Mouse (Mus musculus) limb, embryonic 10.5 days (tissue): ENCODE data around the gene Olfr374. TPM values are rescaled to one million over a fixed set of nuclear protein-coding genes. Genes with fewer than 3 reads are reported as not detected.

ENCODE experiments used
- DNase-seq: peaks from one replicate; pipeline ENCODE4 v3.0.0-alpha.2; 2017; ENCODE audit warnings: low spot score
- H3K27ac ChIP-seq: fragments of 300-500 bp; sonication (generic); 2 replicates; pipeline ENCODE4 v1.5.1; 2016; ENCODE audit warnings: mild to moderate bottlenecking
- H3K27me3 ChIP-seq: fragments of 300-500 bp; sonication (generic); 2 replicates; pipeline ENCODE4 v1.6.1; 2016; ENCODE audit warnings: low read depth, mild to moderate bottlenecking; ENCODE audit not compliant: poor library complexity, severe bottlenecking
- H3K36me3 ChIP-seq: fragments of 300-500 bp; sonication (generic); 2 replicates; pipeline ENCODE4 v1.6.1; 2016; ENCODE audit warnings: mild to moderate bottlenecking, moderate library complexity
- H3K4me1 ChIP-seq: fragments of 300-500 bp; sonication (generic); 2 replicates; pipeline ENCODE4 v1.6.1; 2016
- H3K4me3 ChIP-seq: fragments of 300-500 bp; sonication (generic); 2 replicates; pipeline ENCODE4 v1.5.1; 2016; ENCODE audit warnings: mild to moderate bottlenecking, moderate library complexity
- H3K9me3 ChIP-seq: fragments of 300-500 bp; sonication (generic); replicated peaks from 2 replicates; pipeline ENCODE4 v1.6.1; 2016; ENCODE audit warnings: mild to moderate bottlenecking
- WGBS: fragments of 180-500 bp; shearing (Covaris S2); methylation state at CpG from one replicate; pipeline ENCODE4 v1.1.7; 2016; 5-methylcytosine and 5-hydroxymethylcytosine counted together
- polyA plus RNA-seq: library from polyadenylated mRNA; unstranded; fragments of >200 nt; fragmentation: Nextera tagmentation; extraction: Ambion mirVana; gene quantifications from 2 replicates; pipeline ENCODE4 v1.2.1, GENCODE M21; 2016

The Olfr374 gene
- polyA plus RNA-seq, 1 experiment from 2014 or later, result not detected

DNA sequence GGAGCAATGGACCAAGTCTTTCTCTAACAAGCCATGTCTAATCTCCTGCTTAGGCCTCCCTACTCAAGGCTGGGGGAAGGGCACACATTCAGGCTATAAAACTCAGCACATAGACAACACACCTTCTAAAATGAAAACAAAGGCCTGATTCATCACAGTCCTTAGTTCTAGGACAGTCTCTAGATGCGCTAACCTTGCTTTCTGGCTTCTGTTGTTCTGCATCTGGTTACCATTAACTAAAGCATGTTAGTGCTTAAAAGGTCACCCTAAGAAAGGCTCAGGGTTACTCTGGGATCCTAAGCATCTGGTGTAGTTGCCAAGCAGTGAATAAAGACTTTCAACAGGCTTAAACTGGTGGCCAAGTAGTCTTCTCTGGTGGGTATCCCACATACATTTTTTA, 15.2 kb downstream of the Olfr374 start:
- WGBS, result 21% methylated on average over 1 of the region's 1 CpGs
- no peak overlapping the region for H3K4me3 ChIP-seq
- peak overlapping the region; percentile 62 for H3K27ac ChIP-seq

GRCm38 (mm10) chr8:72127834-72128233, 21.0 kb downstream of the Olfr374 start:
- H3K4me3 ChIP-seq, result no peak overlapping the region
- no peaks in the 10 kb centered on the region for H3K36me3 ChIP-seq
- no peaks in the 10 kb centered on the region for H3K9me3 ChIP-seq
- H3K27ac ChIP-seq, result no peak overlapping the region
- no peaks in the 10 kb centered on the region for H3K27me3 ChIP-seq
- 84% methylated on average over 1 of the region's 1 CpGs for WGBS
- DNase-seq, result no peak
- H3K4me1 ChIP-seq, result peaks cover 17% of the 10 kb centered on the region

More for the DNA sequence above, 15.2 kb downstream of the Olfr374 start:
- no peak for DNase-seq
- H3K36me3 ChIP-seq, result no peaks in the 10 kb centered on the region
- no peaks in the 10 kb centered on the region for H3K9me3 ChIP-seq
- peaks cover 20% of the 10 kb centered on the region for H3K4me1 ChIP-seq
- H3K27me3 ChIP-seq, result no peaks in the 10 kb centered on the region

DNA sequence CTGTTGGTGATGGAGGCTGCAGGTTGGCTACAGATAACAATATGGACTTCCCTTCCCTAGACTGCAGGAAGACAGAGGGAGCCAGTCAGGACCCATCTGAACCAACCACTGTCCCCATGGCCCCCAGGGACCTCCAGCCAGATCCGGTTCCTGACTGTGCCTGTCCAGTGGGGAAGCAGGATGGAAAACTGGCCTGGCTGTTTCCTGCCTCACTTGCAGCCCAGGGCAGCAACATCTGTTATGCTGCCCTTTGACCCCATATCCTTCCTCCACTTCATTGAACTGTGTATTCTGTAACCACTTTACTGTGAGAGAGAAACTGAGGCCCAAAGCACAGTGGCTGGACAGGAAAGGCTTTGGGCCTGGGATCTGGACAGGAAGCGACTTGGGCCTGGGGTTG, 24.4 kb downstream of the Olfr374 start:
- Histone ChIP-seq H3K27ac (peak overlapping the region; percentile 61), H3K27me3 (no peaks in the 10 kb centered on the region), H3K4me3 (no peak overlapping the region), H3K4me1 (peaks cover 27% of the 10 kb centered on the region), H3K36me3 (no peaks in the 10 kb centered on the region), H3K9me3 (no peaks in the 10 kb centered on the region)
- WGBS, result 50% methylated on average over 2 of the region's 2 CpGs
- DNase-seq, result peak; percentile 37

GRCm38 (mm10) chr8:72131901-72132300, 25.1 kb downstream of the Olfr374 start:
- WGBS, result 85% methylated on average over 2 of the region's 2 CpGs
- no peak for DNase-seq

DNA sequence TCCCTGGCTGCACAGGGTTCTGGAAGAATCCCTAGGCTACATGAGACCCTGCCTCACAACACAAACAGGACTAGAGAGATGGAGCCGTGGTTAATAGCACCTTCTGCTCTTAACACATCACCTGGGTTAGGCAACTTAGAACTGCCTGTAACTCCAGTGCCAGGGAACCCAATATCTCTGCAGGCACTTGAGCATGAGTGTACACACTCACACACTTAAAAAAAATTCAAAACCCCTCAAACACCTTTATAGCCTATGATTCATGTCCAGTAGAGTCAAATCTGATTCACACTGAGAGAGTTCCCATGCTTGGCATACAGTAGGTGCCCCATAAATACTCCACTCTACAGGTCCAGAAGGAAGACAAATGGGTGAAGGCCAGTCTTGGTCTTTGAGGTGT, 25.6 kb downstream of the Olfr374 start:
- Histone ChIP-seq H3K4me1 (peaks cover 31% of the 10 kb centered on the region), H3K27me3 (no peaks in the 10 kb centered on the region), H3K4me3 (no peak overlapping the region), H3K36me3 (peaks cover under 1% of the 10 kb centered on the region; the same call in 1 of the 2 replicates), H3K9me3 (no peaks in the 10 kb centered on the region), H3K27ac (peak overlapping the region; percentile 61; the same call in 1 of the 2 replicates)
- 88% methylated on average over 1 of the region's 1 CpGs for WGBS
- DNase-seq, result no peak

More at GRCm38 (mm10) chr8:72131901-72132300, 25.1 kb downstream of the Olfr374 start:
- Histone ChIP-seq H3K9me3 (no peaks in the 10 kb centered on the region), H3K27me3 (no peaks in the 10 kb centered on the region), H3K27ac (peak overlapping the region; percentile 61), H3K36me3 (no peaks in the 10 kb centered on the region), H3K4me1 (peaks cover 27% of the 10 kb centered on the region), H3K4me3 (no peak overlapping the region)

GRCm38 (mm10) chr8:72132891-72133290, 26.1 kb downstream of the Olfr374 start:
- Histone ChIP-seq H3K9me3 (no peaks in the 10 kb centered on the region), H3K4me1 (peaks cover 36% of the 10 kb centered on the region), H3K27ac (peak overlapping the region; percentile 46; the same call in 1 of the 2 replicates), H3K27me3 (no peaks in the 10 kb centered on the region), H3K36me3 (peaks cover 5% of the 10 kb centered on the region), H3K4me3 (no peak overlapping the region)
- no peak for DNase-seq
- 92% methylated on average over 1 of the region's 1 CpGs for WGBS

- Histone ChIP-seq H3K4me1 (peaks cover 39% of the 10 kb centered on the region), H3K9me3 (no peaks in the 10 kb centered on the region), H3K27ac (no peak overlapping the region), H3K27me3 (no peaks in the 10 kb centered on the region), H3K4me3 (no peak overlapping the region), H3K36me3 (peaks cover 11% of the 10 kb centered on the region)
- DNase-seq, result no peak
- 59% methylated on average over 1 of the region's 1 CpGs for WGBS
These were observed 26.7 kb downstream of the Olfr374 start for GRCm38 (mm10) chr8:72133507-72133906.

DNA sequence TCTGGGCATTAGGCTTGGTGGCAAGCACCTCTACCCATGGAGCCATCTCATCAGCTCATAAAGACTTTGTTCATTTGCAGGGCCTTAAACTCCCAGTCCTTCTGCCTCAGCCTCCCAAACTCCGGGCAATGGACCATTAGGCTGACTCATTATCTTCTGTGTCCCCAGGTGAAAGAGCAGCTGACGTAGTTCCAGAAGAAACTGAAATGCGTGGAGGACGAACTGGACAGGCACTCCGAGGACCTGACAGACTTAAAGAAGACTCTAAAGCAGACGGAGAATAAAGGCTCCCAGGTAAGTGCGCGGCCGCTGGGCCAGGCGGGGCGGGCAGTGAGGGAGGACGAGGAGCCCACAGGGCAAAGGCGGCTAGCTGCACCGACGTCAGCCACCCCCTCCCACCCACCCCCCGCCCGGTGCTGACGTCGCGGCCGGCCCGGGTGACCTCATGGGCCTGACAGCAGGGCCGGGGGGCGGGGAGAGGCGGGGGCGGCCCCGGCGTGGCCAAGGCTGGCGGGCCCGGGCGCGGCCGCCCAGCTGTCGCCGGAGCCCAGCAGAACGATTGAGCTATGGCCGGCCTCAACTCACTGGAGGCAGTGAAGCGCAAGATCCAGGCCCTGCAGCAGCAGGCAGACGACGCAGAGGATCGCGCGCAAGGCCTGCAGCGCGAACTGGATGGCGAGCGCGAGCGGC, 28.1 kb downstream of the Olfr374 start, which contains the start of gene Tpm4:
Gene Tpm4 (plus strand): TSS at position 220 of the 690 bp plus-strand sequence.
- Histone ChIP-seq H3K4me3 (peak within 1 kb of the TSS; percentile 92), H3K27me3 (no peaks in the 10 kb centered on the region), H3K27ac (peak within 1 kb of the TSS; percentile 100), H3K36me3 (peaks cover 25% of the 10 kb centered on the region), H3K4me1 (peaks cover 39% of the 10 kb centered on the region), H3K9me3 (no peaks in the 10 kb centered on the region)
- DNase-seq, result peak; percentile 91
- WGBS, result under 1% methylated on average over 48 of the region's 49 CpGs

DNA sequence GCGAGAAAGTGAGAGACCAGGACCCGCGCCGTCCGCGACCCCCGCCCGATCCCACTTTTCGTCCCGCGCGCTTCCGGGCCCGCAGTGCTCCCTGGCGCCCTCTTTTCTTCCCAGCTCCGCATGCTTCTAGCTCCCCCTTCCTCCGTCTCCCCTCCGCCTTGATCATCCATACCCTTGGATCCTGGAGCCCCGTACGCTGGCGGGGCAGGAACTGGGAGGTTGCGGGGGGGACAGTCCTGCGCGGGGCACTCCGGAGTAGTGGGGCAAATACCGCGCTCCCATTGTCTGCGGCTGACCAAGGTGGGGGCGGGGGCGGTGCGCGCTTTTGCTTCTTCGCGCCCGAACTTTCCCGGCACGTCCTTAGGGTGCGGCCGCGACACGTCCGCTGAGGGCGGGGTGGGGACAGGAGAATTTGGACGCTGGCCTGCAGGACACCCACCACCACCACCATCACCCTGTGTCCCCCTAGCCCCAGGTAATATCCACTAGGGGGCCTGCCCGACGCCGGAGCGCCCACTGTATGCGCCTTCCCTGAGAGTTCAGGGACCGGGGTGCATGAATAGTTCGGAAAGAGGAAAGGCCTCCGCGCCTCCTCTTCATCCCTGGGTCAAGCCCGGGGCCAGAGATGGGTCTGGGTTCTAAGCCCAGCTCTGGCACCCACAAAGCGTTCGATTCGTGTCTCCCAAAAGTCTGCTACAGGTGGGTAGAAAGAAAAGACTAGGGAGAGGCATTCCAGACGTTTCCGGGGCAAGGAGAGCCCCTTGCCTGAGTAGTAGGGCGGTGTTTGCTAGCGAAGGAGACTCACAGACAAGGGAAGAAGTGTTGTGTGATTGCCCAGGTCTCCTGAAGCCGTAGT, 28.8 kb downstream of the Olfr374 start:
- under 1% methylated on average over 62 of the region's 62 CpGs for WGBS
- H3K27me3 ChIP-seq, result no peaks in the 10 kb centered on the region
- H3K36me3 ChIP-seq, result peaks cover 33% of the 10 kb centered on the region
- H3K27ac ChIP-seq, result peak overlapping the region; percentile 100
- peaks cover 39% of the 10 kb centered on the region for H3K4me1 ChIP-seq
- peak; percentile 80 for DNase-seq
- H3K4me3 ChIP-seq, result peak overlapping the region; percentile 92
- no peaks in the 10 kb centered on the region for H3K9me3 ChIP-seq

DNA sequence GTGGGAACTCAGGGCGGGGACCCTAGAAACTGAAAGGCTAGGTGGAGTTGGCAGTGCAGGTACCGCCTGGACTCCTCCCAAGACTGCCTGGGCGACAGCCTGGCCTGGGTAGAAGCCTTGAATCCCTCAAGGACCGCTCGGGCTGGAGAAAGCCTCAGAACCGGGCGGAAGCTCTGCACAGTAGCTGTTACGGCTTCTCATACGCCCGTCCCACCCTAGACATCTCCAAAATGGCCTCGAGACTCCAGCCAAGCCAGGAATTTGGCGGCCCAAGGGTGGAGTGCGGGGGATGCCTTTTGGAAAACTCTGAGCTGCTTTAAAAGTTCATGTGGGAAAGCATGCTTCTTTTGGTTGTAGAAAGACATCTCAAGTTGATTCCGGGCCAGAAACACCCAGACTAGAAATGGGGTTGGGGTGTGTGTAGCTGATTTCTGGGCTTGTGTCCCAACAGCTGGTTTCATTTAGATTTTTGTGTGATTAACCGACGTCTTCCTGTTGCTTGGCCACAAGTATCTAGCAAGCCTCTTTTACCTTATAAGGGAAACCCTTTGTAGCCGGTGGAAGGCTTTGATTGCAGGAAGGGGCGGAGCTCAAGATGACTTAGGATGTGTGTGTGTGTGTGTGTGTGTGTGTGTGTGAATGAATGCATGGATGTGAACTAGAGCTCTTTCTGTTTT, 29.6 kb downstream of the Olfr374 start:
- Histone ChIP-seq H3K27ac (peak overlapping the region; percentile 100), H3K27me3 (no peaks in the 10 kb centered on the region), H3K9me3 (no peaks in the 10 kb centered on the region), H3K4me3 (peak overlapping the region; percentile 92), H3K36me3 (peaks cover 40% of the 10 kb centered on the region), H3K4me1 (peaks cover 33% of the 10 kb centered on the region)
- WGBS, result 0% methylated on average over 18 of the region's 18 CpGs
- peak; percentile 81 for DNase-seq

DNA sequence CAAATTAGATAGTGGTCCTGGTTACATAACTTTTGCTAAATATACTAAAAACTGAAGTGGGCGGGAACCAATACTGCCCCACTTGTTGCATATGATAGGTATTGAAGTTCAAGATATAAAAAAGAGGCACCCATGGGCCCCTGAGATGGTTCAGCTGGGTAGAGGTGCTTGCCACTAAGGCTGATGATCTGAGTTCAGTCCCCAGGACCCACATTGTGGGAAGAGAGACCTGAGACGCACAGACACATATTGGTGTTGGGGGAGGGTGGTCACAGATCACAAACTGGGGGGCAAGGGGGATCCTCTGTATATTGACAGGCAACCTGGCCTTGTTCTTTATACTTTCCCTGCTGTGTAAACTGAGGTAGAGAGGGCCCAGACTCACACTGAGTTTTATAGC, 30.6 kb downstream of the Olfr374 start:
- DNase-seq, result no peak
- H3K4me1 ChIP-seq, result peaks cover 25% of the 10 kb centered on the region
- H3K27me3 ChIP-seq, result no peaks in the 10 kb centered on the region
- peaks cover 50% of the 10 kb centered on the region for H3K36me3 ChIP-seq
- H3K27ac ChIP-seq, result peak overlapping the region; percentile 100
- peak overlapping the region; percentile 92 for H3K4me3 ChIP-seq
- H3K9me3 ChIP-seq, result no peaks in the 10 kb centered on the region
- WGBS, result 82% methylated on average over 2 of the region's 2 CpGs

GRCm38 (mm10) chr8:72138456-72138855, 31.6 kb downstream of the Olfr374 start:
- Histone ChIP-seq H3K9me3 (no peaks in the 10 kb centered on the region), H3K4me1 (peaks cover 20% of the 10 kb centered on the region), H3K27me3 (no peaks in the 10 kb centered on the region), H3K27ac (no peak overlapping the region), H3K4me3 (no peak overlapping the region), H3K36me3 (peaks cover 60% of the 10 kb centered on the region)
- WGBS, result 93% methylated on average over 5 of the region's 5 CpGs
- no peak for DNase-seq
